Mouse (Mus musculus): Measurements from ENCODE around the gene Nms. TPM values are rescaled to one million over a fixed set of nuclear protein-coding genes. Genes with fewer than 3 reads are reported as not detected.
A peak's percentile ranks its signal among the peaks of the same experiment; 100 is the strongest.

Gene Nms
- polyA plus RNA-seq, 1 experiment from 2014 or later = not detected

DNA sequence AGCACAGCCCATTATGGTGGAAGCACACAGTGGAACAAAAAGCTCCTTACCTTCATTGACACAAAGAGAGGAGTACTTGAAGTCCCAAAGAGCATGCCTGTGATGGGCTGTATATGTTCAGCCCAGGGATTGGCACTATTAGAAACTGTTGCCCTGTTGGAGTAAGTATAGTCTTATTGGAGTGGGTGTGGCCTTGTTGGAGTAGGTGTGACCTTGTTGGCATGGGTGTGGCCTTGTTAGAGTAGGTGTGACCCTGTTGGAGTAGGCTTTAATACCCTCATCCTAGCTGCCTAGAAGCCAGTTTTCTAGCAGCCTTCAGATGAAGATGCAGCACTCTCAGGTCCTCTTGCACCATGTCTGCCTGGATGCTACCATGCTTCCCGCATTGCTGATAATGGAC, 30.2 kb downstream of the Nms start:
- no peaks in the 10 kb centered on the region for H3K4me1 ChIP-seq
- H3K27ac ChIP-seq = no peak overlapping the region
- no peaks in the 10 kb centered on the region for H3K27me3 ChIP-seq (ENCODE audit: low read depth, poor library complexity, severe bottlenecking)
- WGBS = 84% methylated on average over 1 of the region's 1 CpGs
- H3K36me3 ChIP-seq = no peaks in the 10 kb centered on the region
- H3K4me3 ChIP-seq = no peak overlapping the region
- no peaks in the 10 kb centered on the region for H3K9me3 ChIP-seq (replicated peaks)
- DNase-seq (ENCODE audit: low spot score) = no peak

DNA sequence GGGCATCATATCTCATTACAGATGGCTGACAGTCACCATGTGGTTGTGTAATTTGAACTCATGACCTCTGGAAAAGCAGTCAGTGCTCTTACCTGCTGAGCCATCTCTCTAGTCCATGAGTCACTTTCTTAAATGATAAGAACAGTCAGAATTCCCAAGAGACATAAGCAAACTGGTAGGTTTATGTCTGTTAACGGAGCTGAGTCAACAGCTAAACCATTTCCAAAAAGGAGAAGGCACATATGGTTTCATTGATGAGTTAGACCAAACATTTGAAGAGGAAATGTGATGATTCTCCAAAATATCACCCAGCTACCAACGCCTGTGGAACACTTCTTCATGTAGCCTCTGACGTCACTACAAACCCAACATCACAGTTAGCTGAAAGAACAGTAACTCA, 32.8 kb downstream of the Nms start:
- Histone ChIP-seq H3K27ac (no peak overlapping the region), H3K4me3 (no peak overlapping the region), H3K36me3 (no peaks in the 10 kb centered on the region), H3K4me1 (no peaks in the 10 kb centered on the region), H3K9me3 (replicated peaks) (no peaks in the 10 kb centered on the region), H3K27me3 (ENCODE audit: low read depth, poor library complexity, severe bottlenecking) (no peaks in the 10 kb centered on the region)
- WGBS = 83% methylated on average over 3 of the region's 3 CpGs
- DNase-seq (ENCODE audit: low spot score) = no peak

DNA sequence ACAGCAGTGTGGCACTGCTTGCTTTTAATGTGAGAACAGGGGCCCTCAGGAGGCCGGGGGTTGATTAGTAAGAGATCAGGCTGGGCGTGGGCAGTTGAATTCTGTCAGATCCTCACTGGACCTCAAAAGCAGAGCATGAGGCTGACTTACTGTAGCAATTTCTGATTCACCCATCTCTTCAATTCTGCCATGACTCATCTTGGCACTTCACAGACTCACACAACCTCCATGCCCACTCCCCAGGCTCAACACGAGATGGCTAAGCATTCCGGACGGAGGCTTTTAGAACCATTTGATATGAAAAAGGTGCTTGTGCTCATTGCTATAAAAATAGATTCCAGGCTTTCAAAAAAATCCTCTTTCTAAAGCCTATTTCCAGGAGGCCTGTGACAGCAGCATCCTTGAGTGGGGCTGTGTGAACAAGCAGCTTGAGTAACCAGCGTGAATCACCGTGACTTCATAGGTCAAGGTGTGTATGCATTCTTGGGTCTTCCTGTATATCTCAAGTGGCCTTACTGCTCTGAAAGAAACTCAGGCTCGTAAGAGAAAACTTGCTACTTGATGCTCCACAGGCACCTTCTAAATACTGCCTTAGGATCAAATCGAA, 34.1 kb downstream of the Nms start:
- Histone ChIP-seq H3K36me3 (no peaks in the 10 kb centered on the region), H3K27ac (no peak overlapping the region), H3K4me1 (no peaks in the 10 kb centered on the region; the same call in 1 of the 2 replicates), H3K27me3 (ENCODE audit: low read depth, poor library complexity, severe bottlenecking) (no peaks in the 10 kb centered on the region), H3K9me3 (replicated peaks) (no peaks in the 10 kb centered on the region), H3K4me3 (no peak overlapping the region)
- 88% methylated on average over 9 of the region's 9 CpGs for WGBS
- no peak for DNase-seq (ENCODE audit: low spot score)

DNA sequence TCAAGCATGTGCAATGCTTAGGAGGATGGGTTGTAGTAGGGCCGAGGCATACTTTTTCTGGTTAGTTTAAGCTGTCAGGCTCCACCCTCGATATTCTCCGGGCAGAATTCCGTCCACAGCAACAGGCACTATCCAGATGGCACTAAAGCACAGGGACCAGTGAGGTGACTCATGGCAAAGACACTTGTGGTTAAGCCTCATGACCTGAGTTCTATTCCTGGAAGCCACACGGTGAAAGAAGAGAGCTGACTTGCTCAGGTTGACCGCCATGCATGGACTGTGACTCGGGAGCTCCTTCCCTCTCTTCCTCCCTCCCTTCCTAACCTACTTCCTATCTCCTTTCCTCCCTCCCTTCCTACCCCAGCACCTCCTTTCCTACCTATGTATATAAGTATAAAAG, 41.0 kb downstream of the Nms start:
- no peak for DNase-seq (ENCODE audit: low spot score)
- Histone ChIP-seq H3K4me1 (no peaks in the 10 kb centered on the region; the same call in 1 of the 2 replicates), H3K9me3 (replicated peaks) (no peaks in the 10 kb centered on the region), H3K4me3 (no peak overlapping the region), H3K27me3 (ENCODE audit: low read depth, poor library complexity, severe bottlenecking) (no peaks in the 10 kb centered on the region), H3K36me3 (no peaks in the 10 kb centered on the region), H3K27ac (no peak overlapping the region)
- 90% methylated on average over 7 of the region's 7 CpGs for WGBS

DNA sequence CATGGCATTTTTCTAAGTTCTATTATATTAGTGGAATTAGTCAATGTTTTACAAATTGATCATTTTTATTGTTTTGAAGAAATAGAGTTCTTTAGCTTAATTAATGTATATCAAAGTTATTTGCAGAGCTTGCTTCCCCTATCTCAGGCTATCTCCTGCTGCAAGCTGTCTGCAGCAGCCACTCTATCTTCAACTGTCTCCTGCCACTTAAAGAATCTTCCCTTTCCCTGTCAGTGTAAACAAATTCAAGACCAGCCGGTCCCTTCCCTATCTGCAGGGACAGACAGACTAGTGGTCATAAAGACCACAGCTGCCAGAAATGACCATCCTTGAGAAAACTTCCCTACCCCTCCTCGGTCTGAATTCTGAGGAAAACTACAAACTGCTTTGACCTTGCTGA, 44.9 kb downstream of the Nms start:
- 44% methylated on average over 2 of the region's 2 CpGs for WGBS

DNA sequence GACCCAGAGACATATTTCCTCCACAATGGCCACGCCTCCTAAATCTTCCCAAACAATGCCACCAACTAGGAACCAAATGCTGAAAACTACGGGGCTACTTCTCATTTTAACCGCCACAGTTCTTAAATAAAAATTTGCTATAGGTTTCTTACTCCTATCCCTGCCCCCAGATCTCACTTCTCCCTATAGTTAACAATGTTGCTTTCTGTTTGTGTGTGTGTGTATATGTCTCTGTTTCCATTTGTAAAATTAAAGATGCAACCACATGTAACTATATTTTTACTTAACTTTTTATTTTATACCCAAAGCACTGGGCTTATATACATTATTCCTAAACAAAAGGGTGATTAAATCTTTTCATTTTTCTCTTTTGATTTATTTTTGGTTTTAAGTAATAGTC, 46.4 kb downstream of the Nms start, which contains the start of gene Pdcl3:
Gene Pdcl3 (plus strand): TSS at position 301 of the 400 bp plus-strand sequence.
- H3K4me3 ChIP-seq = no peak within 1 kb of the TSS
- H3K4me1 ChIP-seq = peaks cover 15% of the 10 kb centered on the region
- WGBS = 89% methylated on average over 3 of the region's 3 CpGs
- H3K27me3 ChIP-seq (ENCODE audit: low read depth, poor library complexity, severe bottlenecking) = no peaks in the 10 kb centered on the region
- H3K36me3 ChIP-seq = no peaks in the 10 kb centered on the region
- no peak within 1 kb of the TSS for H3K27ac ChIP-seq
- no peaks in the 10 kb centered on the region for H3K9me3 ChIP-seq (replicated peaks)
- no peak for DNase-seq (ENCODE audit: low spot score)

More for the DNA sequence above, 44.9 kb downstream of the Nms start:
- Histone ChIP-seq H3K4me1 (peaks cover 11% of the 10 kb centered on the region), H3K9me3 (replicated peaks) (no peaks in the 10 kb centered on the region), H3K27me3 (ENCODE audit: low read depth, poor library complexity, severe bottlenecking) (no peaks in the 10 kb centered on the region), H3K27ac (no peak overlapping the region), H3K36me3 (no peaks in the 10 kb centered on the region), H3K4me3 (no peak overlapping the region)
- DNase-seq (ENCODE audit: low spot score) = no peak

DNA sequence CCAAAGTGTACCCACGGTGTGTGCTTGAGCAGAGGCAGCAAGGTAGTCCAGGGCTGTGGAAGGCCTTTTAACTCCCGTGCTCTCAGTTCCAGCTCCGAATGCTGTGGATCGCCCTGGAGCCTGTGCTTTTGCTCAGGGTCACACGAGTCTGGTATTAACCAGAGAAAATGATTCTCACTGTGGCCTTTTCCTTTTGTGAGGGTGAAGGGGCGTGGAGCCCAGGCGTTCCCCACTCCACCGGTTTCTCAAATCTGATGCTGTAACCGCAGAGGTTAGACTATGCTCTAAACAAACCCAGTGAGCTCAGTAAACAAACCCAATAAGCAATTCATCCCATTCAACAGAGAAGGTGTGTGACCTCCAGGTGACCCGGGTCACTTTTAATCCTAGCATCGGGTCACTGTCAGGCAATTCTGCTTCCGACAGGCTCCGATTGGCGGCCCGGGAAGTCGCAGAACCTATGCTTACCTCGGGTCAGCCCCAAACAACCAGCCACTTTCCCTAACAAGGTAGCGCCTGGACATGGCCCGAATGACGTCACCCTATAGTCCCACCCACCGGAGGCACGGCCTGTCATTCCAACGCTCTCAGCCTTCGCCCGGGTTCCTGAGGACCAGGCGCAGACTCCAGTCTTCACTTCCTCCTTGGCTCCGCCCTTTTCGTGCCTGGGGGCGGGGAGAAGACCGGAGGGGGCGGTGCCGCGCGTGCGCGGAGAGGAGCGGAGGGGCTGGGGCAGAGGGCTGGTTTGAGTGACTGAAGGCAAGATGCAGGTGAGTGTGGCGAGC, 48.3 kb downstream of the Nms start:
- Histone ChIP-seq H3K4me3 (peak overlapping the region; percentile 82), H3K36me3 (peaks cover 14% of the 10 kb centered on the region), H3K4me1 (peaks cover 15% of the 10 kb centered on the region), H3K9me3 (replicated peaks) (no peaks in the 10 kb centered on the region), H3K27me3 (ENCODE audit: low read depth, poor library complexity, severe bottlenecking) (no peaks in the 10 kb centered on the region), H3K27ac (peak overlapping the region; percentile 92)
- peak; percentile 97 for DNase-seq (ENCODE audit: low spot score)
- 6% methylated on average over 38 of the region's 38 CpGs for WGBS

DNA sequence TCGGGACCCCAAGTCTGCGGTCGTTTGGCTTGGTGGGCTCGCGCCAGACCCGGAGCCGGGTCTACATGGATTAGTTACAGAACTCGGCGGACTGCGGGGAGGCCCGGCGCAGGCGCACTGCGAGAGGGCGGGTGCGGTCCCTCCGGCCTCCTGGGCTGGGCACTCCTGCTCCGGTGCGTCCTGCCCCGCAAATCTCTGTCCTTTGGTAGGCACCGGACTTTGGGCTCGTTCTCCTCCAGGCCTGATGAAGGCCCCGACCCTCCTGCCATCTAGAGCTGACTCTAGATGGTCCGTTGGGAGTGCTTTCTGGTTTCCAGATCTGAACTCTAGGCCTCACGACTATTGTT, 48.9 kb downstream of the Nms start:
- under 1% methylated on average over 25 of the region's 25 CpGs for WGBS
- peaks cover 20% of the 10 kb centered on the region for H3K36me3 ChIP-seq
- no peak for DNase-seq (ENCODE audit: low spot score)
- H3K4me1 ChIP-seq = peaks cover 15% of the 10 kb centered on the region
- H3K27ac ChIP-seq = peak overlapping the region; percentile 92
- H3K4me3 ChIP-seq = peak overlapping the region; percentile 82
- H3K27me3 ChIP-seq (ENCODE audit: low read depth, poor library complexity, severe bottlenecking) = no peaks in the 10 kb centered on the region
- no peaks in the 10 kb centered on the region for H3K9me3 ChIP-seq (replicated peaks)

DNA sequence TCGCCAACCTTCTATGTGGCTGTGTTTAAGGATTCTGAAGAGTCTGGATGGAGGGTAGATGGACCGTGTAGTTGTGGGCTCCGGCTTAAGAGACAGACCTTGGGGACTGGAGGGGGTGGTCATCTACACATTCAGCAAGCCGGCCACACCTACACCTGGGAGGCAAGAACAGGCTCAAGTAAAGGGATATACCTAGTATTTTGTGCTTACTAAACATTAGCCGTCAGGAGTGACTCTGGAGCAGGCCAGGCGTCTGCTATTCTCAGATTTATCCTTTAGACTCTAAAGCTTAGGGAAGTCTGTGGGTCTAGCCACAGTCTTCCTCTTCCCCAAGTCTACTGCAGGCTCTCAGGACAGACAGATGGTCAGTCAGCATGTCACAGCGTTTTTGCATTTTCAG, 49.4 kb downstream of the Nms start:
- no peak for DNase-seq (ENCODE audit: low spot score)
- Histone ChIP-seq H3K4me3 (peak overlapping the region; percentile 82), H3K27ac (peak overlapping the region; percentile 92), H3K4me1 (peaks cover 15% of the 10 kb centered on the region), H3K27me3 (ENCODE audit: low read depth, poor library complexity, severe bottlenecking) (no peaks in the 10 kb centered on the region), H3K9me3 (replicated peaks) (no peaks in the 10 kb centered on the region), H3K36me3 (peaks cover 25% of the 10 kb centered on the region)
- WGBS = 38% methylated on average over 7 of the region's 7 CpGs

DNA sequence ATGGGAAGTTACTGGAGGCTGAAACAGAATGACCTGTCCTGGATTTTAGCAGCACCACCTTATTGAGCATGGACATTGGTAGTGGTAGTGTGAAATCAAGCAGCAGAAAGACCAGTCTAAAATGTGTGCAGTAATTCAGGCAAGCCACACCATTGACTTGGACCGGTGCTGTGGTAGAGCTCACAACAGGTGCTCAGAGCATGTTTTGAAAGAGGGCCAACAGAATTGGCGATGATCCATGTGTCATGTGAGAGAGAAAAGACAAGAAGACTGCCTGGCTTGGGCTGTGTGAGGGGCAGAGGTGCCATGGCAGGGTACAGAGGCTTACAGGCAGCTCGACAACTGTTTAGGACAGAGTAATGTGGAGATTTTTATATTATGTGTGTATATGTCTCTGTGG, 53.4 kb downstream of the Nms start:
- H3K36me3 ChIP-seq = peaks cover 63% of the 10 kb centered on the region
- no peak for DNase-seq (ENCODE audit: low spot score)
- peaks cover 9% of the 10 kb centered on the region for H3K4me1 ChIP-seq
- H3K4me3 ChIP-seq = no peak overlapping the region
- 92% methylated on average over 3 of the region's 3 CpGs for WGBS
- no peaks in the 10 kb centered on the region for H3K9me3 ChIP-seq (replicated peaks)
- no peaks in the 10 kb centered on the region for H3K27me3 ChIP-seq (ENCODE audit: low read depth, poor library complexity, severe bottlenecking)
- no peak overlapping the region for H3K27ac ChIP-seq

Other genes starting within 250 kb of the Nms start
- gene Lonrf2, start 102.4 kb upstream of the Nms start, polyA plus RNA-seq (2016; fragmentation: Nextera tagmentation; extraction: Ambion mirVana) = 0.38 and 0.50 TPM in 2 replicates
- gene Chst10, start 41.0 kb upstream of the Nms start, polyA plus RNA-seq (2016; fragmentation: Nextera tagmentation; extraction: Ambion mirVana) = 6.2 and 7.0 TPM in 2 replicates
- 148 and 150 TPM in 2 replicates for gene Pdcl3, start 46.5 kb downstream of the Nms start, polyA plus RNA-seq (2016; fragmentation: Nextera tagmentation; extraction: Ambion mirVana)

Measured in limb, embryonic 10.5 days (tissue).